Mouse (Mus musculus) stomach, embryonic 15.5 days (tissue): Measurements from ENCODE around the gene Gstcd. TPM values are rescaled to one million over a fixed set of nuclear protein-coding genes. Genes with fewer than 3 reads are reported as not detected.

Experiments
- ATAC-seq: fragments of 200-750 bp; cut with Nextera tagmentation; 2 replicates; pipeline ENCODE4 v1.8.0; 2017; ENCODE audit warnings: low read depth, moderate number of reproducible peaks, moderate TSS enrichment; ENCODE audit not compliant: insufficient read depth, low FRiP score
- H3K27ac ChIP-seq: fragments of 300-500 bp; sonication (generic); 2 replicates; pipeline ENCODE4 v1.5.1; 2015; ENCODE audit warnings: mild to moderate bottlenecking, inconsistent platforms
- H3K27me3 ChIP-seq: fragments of 300-500 bp; sonication (generic); replicated peaks from 2 replicates; pipeline ENCODE4 v1.6.1; 2015; ENCODE audit warnings: inconsistent platforms
- H3K36me3 ChIP-seq: fragments of 300-500 bp; sonication (generic); 2 replicates; pipeline ENCODE4 v1.6.1; 2015; ENCODE audit warnings: inconsistent platforms
- H3K4me1 ChIP-seq: fragments of 300-500 bp; sonication (generic); 2 replicates; pipeline ENCODE4 v1.6.1; 2015; ENCODE audit warnings: inconsistent platforms
- H3K4me2 ChIP-seq: fragments of 300-500 bp; sonication (generic); 2 replicates; pipeline ENCODE4 v1.6.1; 2015; ENCODE audit warnings: mild to moderate bottlenecking, inconsistent platforms
- H3K4me3 ChIP-seq: fragments of 300-500 bp; sonication (generic); replicated peaks from 2 replicates; pipeline ENCODE4 v1.5.1; 2015; ENCODE audit warnings: inconsistent platforms
- H3K9ac ChIP-seq: fragments of 300-500 bp; sonication (generic); 2 replicates; pipeline ENCODE4 v1.6.1; 2015; ENCODE audit warnings: inconsistent platforms
- H3K9me3 ChIP-seq: fragments of 300-500 bp; sonication (generic); 2 replicates; pipeline ENCODE4 v1.6.1; 2016; ENCODE audit warnings: inconsistent platforms
- WGBS: fragments of 180-500 bp; shearing (Covaris S2); methylation state at CpG from one replicate; pipeline ENCODE4 v1.1.7; 2015; 5-methylcytosine and 5-hydroxymethylcytosine counted together
- polyA plus RNA-seq: library from polyadenylated mRNA; unstranded; fragments of >200 nt; fragmentation: Nextera tagmentation; extraction: Ambion mirVana; gene quantifications from 2 replicates; pipeline ENCODE4 v1.2.1, GENCODE M21; 2015

Gene Gstcd
- 6.6 and 6.9 TPM in 2 replicates for polyA plus RNA-seq

DNA sequence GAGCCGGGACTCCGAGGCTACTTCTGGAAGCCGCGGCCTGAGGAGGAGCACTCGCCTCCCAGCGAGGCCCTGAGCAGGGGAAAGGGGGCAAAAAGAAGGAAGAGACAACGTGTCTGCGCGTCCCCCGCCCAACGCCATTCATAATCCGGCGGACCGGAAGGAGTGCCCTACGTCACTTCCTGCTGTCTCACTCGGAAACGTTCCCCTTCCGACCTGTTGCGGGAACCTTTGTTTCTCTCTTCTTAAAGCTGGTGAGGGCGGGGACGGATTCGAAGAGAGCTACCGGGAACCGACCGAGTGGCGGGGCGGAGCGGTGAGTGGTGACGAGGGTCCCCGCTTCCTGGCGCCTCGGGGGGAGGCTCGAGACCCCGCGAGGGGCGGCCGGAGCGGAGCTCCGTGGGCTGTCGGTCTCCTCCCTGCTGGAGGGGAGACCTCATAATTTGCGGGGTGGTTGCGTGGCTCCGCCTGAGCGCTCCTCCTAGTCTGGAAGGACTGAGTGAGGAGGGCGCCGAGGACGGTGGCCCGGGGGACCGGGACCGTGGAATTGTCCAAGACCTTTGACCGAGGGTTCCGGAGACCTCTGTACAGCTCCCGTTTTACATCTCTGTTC lies at the start of gene Gstcd, which contains the start of gene Ints12:
Gene Gstcd (minus strand): TSS at position 370 of the 610 bp plus-strand sequence.
Gene Ints12 (plus strand): TSS at position 177 of the 610 bp plus-strand sequence.
- H3K4me3 ChIP-seq, result peak within 1 kb of the TSS; percentile 90
- H3K4me1 ChIP-seq, result peaks cover 3% of the 10 kb centered on the region; the same call in 1 of the 2 replicates
- no peaks in the 10 kb centered on the region for H3K36me3 ChIP-seq
- peak; percentile 97 for ATAC-seq
- H3K4me2 ChIP-seq, result peak within 1 kb of the TSS; percentile 59
- H3K9me3 ChIP-seq, result no peaks in the 10 kb centered on the region
- H3K9ac ChIP-seq, result peak within 1 kb of the TSS; percentile 92
- peak within 1 kb of the TSS; percentile 98 for H3K27ac ChIP-seq
- WGBS, result under 1% methylated on average over 53 of the region's 53 CpGs
- no peaks in the 10 kb centered on the region for H3K27me3 ChIP-seq

DNA sequence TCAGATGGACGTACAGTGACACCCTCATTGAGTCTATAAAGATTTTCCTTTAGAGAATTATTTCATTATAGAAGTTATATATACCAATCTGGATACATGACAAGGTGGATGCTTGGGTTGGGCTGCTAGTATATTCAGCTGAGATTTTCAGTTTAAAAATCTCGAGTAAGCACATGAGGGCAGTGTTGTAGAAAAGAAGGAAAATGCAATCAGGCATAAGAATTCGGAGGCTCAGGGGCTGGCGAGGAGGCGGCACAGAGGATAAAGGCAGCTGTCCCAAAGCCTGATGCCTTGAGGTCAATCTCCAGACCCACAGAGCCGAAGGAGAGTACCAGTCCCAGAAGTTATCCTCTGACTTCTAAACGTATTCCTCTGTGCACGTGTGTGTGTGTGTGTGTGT lies 40.8 kb upstream of the Gstcd start:
- Histone ChIP-seq H3K9me3 (no peaks in the 10 kb centered on the region), H3K36me3 (no peaks in the 10 kb centered on the region), H3K27me3 (no peaks in the 10 kb centered on the region), H3K27ac (no peak overlapping the region), H3K4me3 (no peak overlapping the region), H3K9ac (no peak overlapping the region), H3K4me1 (no peaks in the 10 kb centered on the region), H3K4me2 (no peak overlapping the region)
- 74% methylated on average over 8 of the region's 8 CpGs for WGBS
- no peak for ATAC-seq

DNA sequence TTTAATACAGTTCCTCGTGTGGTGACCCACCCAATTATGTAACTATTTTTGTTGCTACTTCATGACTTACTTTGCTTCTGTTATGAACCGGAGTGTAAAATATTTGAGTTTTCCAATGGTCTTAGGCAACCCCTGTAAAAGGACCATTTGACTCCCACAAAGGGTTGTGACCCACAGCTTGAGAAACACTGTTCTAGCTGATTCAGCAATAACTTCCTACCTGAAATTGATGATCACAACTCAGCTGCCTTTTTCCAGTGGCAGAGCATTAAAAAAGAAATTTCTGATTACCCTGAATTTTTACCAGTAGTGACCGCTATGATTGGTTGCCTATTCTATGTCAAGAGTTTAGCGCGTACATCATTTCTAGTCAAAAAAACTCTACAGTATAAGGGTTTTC lies 39.5 kb upstream of the Gstcd start:
- no peak for ATAC-seq
- WGBS, result 87% methylated on average over 5 of the region's 5 CpGs

DNA sequence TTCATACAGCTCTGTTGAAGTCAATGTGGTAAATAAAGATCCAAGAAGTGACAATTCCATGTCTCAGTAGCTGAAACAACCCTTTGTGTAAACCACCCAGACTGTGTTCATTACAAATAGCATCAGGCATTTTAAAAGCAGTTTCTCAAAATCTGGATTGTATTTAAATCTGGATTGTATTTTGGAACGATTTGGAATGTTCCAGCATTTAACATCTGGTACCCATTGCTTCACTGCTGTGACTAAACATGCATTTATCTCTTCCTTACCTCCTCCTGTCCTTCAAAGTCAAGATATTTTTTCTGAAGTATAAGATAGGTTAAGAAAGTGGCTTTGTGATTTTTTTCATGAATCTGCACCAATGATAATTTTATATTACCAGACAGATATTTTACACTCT lies 21.4 kb upstream of the Gstcd start:
- no peaks in the 10 kb centered on the region for H3K27me3 ChIP-seq
- H3K4me2 ChIP-seq, result no peak overlapping the region
- H3K27ac ChIP-seq, result no peak overlapping the region
- no peaks in the 10 kb centered on the region for H3K4me1 ChIP-seq
- no peaks in the 10 kb centered on the region for H3K9me3 ChIP-seq
- H3K4me3 ChIP-seq, result no peak overlapping the region
- peaks cover 5% of the 10 kb centered on the region for H3K36me3 ChIP-seq
- ATAC-seq, result no peak
- no peak overlapping the region for H3K9ac ChIP-seq
- WGBS, result 65% methylated on average over 1 of the region's 1 CpGs

More for the DNA sequence above, 39.5 kb upstream of the Gstcd start:
- H3K9ac ChIP-seq, result no peak overlapping the region
- no peaks in the 10 kb centered on the region for H3K27me3 ChIP-seq
- no peak overlapping the region for H3K27ac ChIP-seq
- no peaks in the 10 kb centered on the region for H3K4me1 ChIP-seq
- no peaks in the 10 kb centered on the region for H3K36me3 ChIP-seq
- no peaks in the 10 kb centered on the region for H3K9me3 ChIP-seq
- no peak overlapping the region for H3K4me3 ChIP-seq
- H3K4me2 ChIP-seq, result no peak overlapping the region

DNA sequence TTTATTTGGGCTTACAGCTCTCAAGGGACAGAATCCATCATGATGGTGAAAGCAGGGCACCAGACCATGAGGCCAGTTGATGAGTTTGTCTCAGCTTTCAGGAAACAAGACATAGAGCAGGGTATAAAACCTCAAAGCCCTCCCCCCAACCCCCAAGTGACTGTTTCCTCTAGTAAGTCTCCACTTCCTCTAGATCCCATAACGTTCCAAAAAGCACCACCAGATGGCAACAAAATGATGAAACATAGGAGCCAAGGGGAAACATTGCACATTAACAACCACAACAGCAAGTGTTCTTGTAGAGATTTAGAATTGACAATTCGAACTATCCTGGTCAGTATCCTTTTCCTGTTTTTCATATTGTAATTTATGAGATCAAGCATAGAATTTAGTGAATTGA lies 19.9 kb upstream of the Gstcd start:
- H3K36me3 ChIP-seq, result peaks cover 7% of the 10 kb centered on the region
- WGBS, result 32% methylated on average over 2 of the region's 2 CpGs
- H3K9me3 ChIP-seq, result no peaks in the 10 kb centered on the region
- no peak for ATAC-seq
- H3K9ac ChIP-seq, result no peak overlapping the region
- H3K27ac ChIP-seq, result no peak overlapping the region
- no peaks in the 10 kb centered on the region for H3K4me1 ChIP-seq
- no peak overlapping the region for H3K4me3 ChIP-seq
- no peak overlapping the region for H3K4me2 ChIP-seq
- H3K27me3 ChIP-seq, result no peaks in the 10 kb centered on the region

DNA sequence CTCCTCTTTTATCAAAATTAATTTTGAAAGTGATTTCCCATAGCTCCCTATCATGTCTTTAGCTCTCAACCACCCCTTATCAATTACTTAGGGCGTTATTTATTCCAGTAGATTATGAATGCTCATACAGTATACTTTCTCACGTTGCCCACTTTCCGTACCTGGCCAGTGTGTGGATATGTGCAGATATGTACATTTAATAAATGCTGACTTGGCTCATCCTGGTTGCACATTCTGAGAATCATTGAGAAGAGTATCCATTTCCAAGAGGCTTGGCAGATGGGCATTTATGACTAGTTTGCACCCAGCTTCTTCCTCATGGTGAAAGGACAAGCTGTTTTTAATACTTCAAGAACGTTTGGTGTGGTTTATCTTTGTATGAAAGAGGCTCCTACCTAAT lies 18.0 kb upstream of the Gstcd start:
- H3K4me2 ChIP-seq, result no peak overlapping the region
- ATAC-seq, result no peak
- no peak overlapping the region for H3K9ac ChIP-seq
- 90% methylated on average over 4 of the region's 4 CpGs for WGBS
- H3K4me1 ChIP-seq, result no peaks in the 10 kb centered on the region
- H3K9me3 ChIP-seq, result no peaks in the 10 kb centered on the region
- H3K4me3 ChIP-seq, result no peak overlapping the region
- peaks cover 20% of the 10 kb centered on the region for H3K36me3 ChIP-seq
- no peaks in the 10 kb centered on the region for H3K27me3 ChIP-seq
- H3K27ac ChIP-seq, result no peak overlapping the region

DNA sequence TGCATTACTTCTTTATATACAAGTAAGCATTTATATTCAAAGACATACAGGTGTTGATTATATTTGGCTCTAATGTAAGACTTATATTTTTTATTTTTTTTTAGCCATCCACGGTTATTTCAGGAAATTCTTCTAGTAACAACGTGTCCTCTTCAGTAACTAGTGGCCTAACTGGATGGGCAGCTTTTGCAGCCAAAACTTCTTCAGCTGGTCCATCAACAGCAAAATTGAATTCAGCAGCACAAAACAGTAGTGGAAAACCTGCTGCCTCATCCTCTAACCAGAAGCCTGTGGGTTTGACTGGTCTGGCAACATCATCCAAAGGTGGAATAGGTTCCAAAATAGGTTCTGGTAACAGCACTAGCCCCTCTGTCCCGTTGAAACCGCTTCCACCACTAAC lies 16.9 kb upstream of the Gstcd start:
- no peak overlapping the region for H3K27ac ChIP-seq
- no peak overlapping the region for H3K9ac ChIP-seq
- no peak overlapping the region for H3K4me2 ChIP-seq
- no peaks in the 10 kb centered on the region for H3K9me3 ChIP-seq
- H3K4me3 ChIP-seq, result no peak overlapping the region
- WGBS, result 88% methylated on average over 4 of the region's 4 CpGs
- no peaks in the 10 kb centered on the region for H3K4me1 ChIP-seq
- peaks cover 24% of the 10 kb centered on the region for H3K36me3 ChIP-seq
- ATAC-seq, result no peak
- no peaks in the 10 kb centered on the region for H3K27me3 ChIP-seq

DNA sequence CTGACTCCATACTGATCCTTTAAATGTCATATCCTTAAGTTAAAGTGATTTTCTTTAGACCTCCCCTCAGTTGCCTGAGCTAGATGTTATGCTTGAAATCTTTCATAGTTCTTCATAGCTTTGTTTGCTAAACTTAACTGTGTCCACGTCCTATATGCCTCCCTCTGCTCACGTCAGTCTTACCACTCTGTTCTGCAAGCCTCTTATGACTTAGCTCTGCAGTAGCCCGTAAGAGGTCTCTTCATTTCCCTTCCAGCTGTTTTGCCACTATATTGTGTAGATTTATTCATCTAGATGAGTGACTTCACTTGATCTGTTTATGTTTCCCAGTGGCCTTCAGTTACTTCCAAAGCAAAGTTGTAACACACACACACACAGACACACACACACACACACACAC lies 12.6 kb upstream of the Gstcd start:
- no peak overlapping the region for H3K4me2 ChIP-seq
- no peaks in the 10 kb centered on the region for H3K4me1 ChIP-seq
- no peak overlapping the region for H3K9ac ChIP-seq
- 75% methylated on average over 3 of the region's 3 CpGs for WGBS
- no peaks in the 10 kb centered on the region for H3K27me3 ChIP-seq
- no peak overlapping the region for H3K27ac ChIP-seq
- H3K4me3 ChIP-seq, result no peak overlapping the region
- H3K36me3 ChIP-seq, result peaks cover 35% of the 10 kb centered on the region
- H3K9me3 ChIP-seq, result no peaks in the 10 kb centered on the region
- no peak for ATAC-seq

DNA sequence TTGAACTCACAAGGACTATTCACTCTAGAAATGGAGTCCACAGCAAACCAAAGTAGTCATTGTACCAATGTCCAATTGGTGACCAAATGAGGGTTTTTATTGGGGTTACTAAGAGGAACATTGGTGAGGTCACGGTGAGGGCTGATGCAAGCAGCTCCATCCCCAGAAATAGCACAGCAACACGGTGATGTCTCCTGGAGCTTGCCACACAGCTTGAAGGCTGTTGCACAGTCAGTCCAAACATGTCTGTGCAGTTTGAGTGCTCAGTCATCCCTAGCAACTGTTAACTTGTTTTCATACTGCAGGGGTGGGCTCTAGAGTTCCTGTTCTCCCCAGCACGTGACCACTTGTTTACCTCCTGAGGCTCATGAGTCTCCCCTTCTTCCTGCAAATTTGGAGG lies 11.9 kb upstream of the Gstcd start:
- WGBS, result 88% methylated on average over 3 of the region's 3 CpGs
- ATAC-seq, result no peak
- Histone ChIP-seq H3K27ac (no peak overlapping the region), H3K36me3 (peaks cover 31% of the 10 kb centered on the region), H3K4me1 (no peaks in the 10 kb centered on the region), H3K4me2 (no peak overlapping the region), H3K9me3 (no peaks in the 10 kb centered on the region), H3K4me3 (no peak overlapping the region), H3K9ac (no peak overlapping the region), H3K27me3 (no peaks in the 10 kb centered on the region)

DNA sequence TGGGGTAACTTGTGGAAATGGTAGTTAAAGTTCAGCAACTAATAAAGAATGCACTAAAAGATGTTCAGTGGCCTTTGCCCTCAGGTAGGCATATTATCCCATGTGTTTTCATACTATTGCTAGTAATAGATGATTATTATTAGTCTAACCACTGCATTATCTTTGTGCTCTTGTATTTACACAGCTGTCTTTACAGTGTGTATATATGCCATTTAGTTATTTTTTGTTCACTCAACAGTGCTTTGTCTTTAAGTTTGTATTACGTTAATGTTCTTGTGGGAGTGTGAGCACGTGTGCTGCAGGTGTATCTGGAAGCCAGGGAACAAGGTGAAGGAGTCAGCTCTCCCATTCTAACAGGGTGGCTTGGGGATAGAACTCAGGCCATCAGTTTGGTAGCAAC lies 7.1 kb upstream of the Gstcd start:
- Histone ChIP-seq H3K4me1 (no peaks in the 10 kb centered on the region), H3K27me3 (no peaks in the 10 kb centered on the region), H3K9me3 (no peaks in the 10 kb centered on the region), H3K4me2 (no peak overlapping the region), H3K36me3 (peaks cover 19% of the 10 kb centered on the region; the same call in 1 of the 2 replicates), H3K9ac (no peak overlapping the region), H3K27ac (no peak overlapping the region), H3K4me3 (no peak overlapping the region)
- ATAC-seq, result peak; percentile 66; the same call in 1 of the 2 replicates
- 59% methylated on average over 2 of the region's 2 CpGs for WGBS

DNA sequence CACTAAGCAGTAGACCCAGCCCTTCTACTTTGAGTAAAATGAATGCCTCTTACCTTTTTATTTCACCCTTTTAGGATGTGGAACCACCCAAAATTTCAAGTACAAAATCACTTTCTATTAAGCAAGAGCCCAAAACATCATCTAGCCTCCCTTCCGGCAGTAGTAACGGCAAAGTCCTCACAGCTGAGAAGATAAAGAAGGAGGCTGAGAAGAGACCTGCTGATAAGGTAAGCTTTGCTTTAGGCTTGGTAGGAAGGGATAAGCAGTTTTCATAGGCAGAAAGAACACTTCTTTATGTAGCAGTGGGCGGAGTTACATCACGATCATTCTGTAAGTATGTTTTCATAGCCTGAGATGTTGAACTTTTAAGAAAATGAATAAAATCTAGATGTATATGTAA lies 6.5 kb upstream of the Gstcd start:
- no peak for ATAC-seq
- H3K4me1 ChIP-seq, result peaks cover 3% of the 10 kb centered on the region; the same call in 1 of the 2 replicates
- 83% methylated on average over 4 of the region's 4 CpGs for WGBS
- H3K27me3 ChIP-seq, result no peaks in the 10 kb centered on the region
- H3K4me2 ChIP-seq, result no peak overlapping the region
- H3K36me3 ChIP-seq, result peaks cover 15% of the 10 kb centered on the region; the same call in 1 of the 2 replicates
- no peaks in the 10 kb centered on the region for H3K9me3 ChIP-seq
- H3K27ac ChIP-seq, result no peak overlapping the region; the same call in 1 of the 2 replicates
- H3K9ac ChIP-seq, result no peak overlapping the region
- H3K4me3 ChIP-seq, result no peak overlapping the region

DNA sequence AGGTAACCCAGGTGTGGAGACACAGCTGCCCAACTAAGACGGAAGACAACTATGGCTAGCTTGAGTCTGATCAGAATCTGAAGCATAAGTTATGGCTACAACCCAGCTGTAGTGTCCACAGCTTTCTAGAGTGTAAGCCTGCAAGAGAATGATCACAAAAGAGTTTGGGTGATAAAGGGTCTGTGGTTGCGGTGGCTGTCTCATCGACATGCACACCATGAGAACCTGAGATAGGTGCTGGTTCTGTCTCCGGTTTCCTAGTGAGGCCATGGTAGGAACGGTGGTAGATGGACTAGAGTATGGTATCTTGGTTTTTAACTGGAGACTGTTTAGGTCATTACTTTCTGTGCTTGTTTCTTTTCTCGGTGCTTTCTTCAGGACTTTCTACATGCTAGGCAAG lies 6.1 kb upstream of the Gstcd start:
- 91% methylated on average over 6 of the region's 6 CpGs for WGBS
- Histone ChIP-seq H3K27me3 (no peaks in the 10 kb centered on the region), H3K27ac (no peak overlapping the region), H3K4me3 (no peak overlapping the region), H3K4me1 (peaks cover 3% of the 10 kb centered on the region; the same call in 1 of the 2 replicates), H3K4me2 (no peak overlapping the region), H3K9me3 (no peaks in the 10 kb centered on the region), H3K36me3 (peaks cover 15% of the 10 kb centered on the region; the same call in 1 of the 2 replicates), H3K9ac (no peak overlapping the region)
- no peak for ATAC-seq
